Mouse (Mus musculus) testis, postnatal 10 days (tissue): Measurements from ENCODE around the gene Fitm2.

Experiments
- DNase-seq: peaks from one replicate; pipeline ENCODE4 v3.0.0; 2021; ENCODE audit warnings: low spot score

Fitm2 gene

GRCm38 (mm10) chr2:163472466-163472851 lies at the start of gene Fitm2:
TSS of gene Fitm2 (minus strand) at chr2:163472629.
- DNase-seq: peak; percentile 97

DNA sequence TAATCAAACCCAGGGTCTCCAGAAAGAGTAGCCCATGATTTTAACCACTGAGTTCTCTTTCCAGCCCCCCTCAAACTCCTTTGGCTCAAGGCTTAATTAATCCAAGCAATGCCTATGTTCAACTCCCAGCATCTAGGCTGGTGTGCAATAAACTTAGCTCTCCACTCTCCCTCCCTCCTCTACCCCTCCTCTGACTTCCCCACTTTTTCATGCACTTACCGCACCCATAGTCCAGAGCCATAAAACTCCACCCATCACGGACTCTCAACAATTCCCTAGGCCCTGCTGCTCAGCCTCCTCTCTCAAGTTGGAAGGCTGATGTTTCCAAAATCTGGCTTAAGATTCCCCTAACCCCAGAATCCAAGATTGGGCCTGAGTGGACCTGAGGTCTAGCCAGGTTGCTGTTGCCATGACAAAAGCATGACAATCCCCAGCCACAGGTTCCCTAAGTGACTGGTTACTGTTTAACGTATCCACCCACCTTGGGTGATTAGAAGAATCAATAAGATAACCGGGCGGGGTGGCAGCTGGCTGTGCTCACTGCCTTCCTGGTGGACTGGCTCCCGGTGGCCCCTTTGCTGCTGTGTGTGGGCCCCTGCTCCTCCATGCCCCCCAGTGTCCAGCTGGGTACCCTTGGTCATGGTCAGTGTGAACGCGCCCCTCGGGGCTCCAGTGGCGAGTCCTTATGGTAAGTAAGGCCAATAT lies 34.0 kb upstream of the Fitm2 start, which contains the start of gene Hnf4a:
TSS of gene Hnf4a (plus strand) at position 509 of the 705 bp plus-strand sequence.
- no peak for DNase-seq

- DNase-seq: no peak
Observed at GRCm38 (mm10) chr2:163503191-163503590, 30.8 kb upstream of the Fitm2 start.

GRCm38 (mm10) chr2:163502219-163502618 lies 29.8 kb upstream of the Fitm2 start:
- no peak for DNase-seq

DNA sequence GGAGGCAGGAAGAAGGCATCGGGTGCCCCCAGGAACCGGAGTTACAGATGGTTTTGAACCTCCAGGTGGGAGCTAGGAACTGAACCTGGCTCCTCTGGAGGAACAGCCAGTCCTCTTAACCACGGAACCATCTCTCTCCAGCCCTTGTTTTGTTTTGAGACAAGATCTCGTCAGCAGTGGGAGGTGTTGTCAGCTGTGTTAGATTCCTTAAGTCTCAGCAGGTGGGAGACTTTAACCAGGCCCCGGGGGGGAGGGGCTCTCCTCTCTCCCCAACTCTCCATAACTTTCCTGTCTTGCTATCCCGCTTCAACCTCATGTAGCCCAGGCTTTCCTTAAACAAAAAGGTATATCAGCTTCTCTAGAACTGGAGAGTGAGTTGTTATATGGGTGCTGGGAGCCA lies 22.0 kb upstream of the Fitm2 start:
- DNase-seq: no peak

DNA sequence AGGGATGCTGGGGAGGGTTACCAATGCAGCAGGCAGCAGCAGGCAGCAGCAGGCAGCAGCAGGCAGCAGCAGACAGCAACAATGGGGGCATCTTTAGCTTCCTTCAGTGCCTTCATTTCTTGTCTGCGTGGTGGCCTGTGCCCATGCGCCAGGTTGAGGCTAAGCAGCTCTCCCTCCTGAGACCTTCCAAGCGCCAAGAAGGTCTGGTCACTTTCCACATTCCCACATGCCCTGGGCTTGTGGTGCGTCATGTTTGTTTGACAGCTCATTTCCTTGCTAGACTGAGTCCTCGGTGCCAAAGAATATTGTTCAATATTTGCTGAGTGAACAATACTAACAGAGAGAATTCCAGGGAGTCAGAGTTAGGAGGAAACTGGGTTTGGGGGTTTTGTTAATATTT lies 21.5 kb upstream of the Fitm2 start:
- DNase-seq: no peak

- no peak for DNase-seq
Observed at GRCm38 (mm10) chr2:163493031-163493430, 20.6 kb upstream of the Fitm2 start.

GRCm38 (mm10) chr2:163492018-163492417 lies 19.6 kb upstream of the Fitm2 start, which contains the start of gene R3hdml:
TSS of gene R3hdml (plus strand) at chr2:163492318.
- no peak for DNase-seq

DNA sequence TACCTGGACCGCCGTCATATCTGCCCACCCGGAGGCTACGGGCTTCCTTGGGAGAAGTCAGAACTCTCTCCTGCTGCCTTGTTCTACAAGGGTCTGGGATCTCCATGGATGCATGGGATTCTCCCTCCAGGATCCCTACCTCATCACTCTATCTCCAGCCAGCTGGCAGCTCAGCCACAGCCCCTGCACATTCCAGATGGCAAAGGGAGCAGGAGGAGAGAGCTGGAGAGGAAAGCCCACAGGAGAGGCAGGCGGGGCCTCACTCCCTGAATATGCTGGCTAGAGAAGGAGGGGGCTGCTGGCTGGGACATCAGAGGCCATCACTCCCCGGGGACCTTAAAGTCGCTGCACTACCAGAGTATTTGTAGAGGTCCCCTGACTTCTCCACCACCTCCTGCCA lies 18.9 kb upstream of the Fitm2 start:
- no peak for DNase-seq

DNA sequence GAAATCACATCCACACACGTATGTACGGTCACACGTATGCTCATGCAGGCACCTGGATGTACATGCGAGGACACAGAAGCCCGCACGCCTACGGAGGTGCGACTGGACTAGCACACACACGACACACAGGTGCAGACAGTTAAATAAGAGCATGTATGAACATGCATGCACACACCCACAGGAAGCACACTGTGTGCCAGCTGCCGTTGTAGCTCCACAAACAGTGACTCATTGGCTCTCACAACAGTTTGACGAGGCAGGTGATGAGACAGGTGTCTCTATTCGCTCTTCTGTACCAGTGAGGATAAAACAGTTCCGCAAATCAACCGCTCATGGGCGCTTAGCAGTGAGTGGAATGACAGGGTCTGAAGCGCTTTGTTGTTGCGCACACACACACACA lies 18.2 kb upstream of the Fitm2 start:
- DNase-seq: no peak

GRCm38 (mm10) chr2:163489725-163490291 lies 17.4 kb upstream of the Fitm2 start:
- DNase-seq: no peak

DNA sequence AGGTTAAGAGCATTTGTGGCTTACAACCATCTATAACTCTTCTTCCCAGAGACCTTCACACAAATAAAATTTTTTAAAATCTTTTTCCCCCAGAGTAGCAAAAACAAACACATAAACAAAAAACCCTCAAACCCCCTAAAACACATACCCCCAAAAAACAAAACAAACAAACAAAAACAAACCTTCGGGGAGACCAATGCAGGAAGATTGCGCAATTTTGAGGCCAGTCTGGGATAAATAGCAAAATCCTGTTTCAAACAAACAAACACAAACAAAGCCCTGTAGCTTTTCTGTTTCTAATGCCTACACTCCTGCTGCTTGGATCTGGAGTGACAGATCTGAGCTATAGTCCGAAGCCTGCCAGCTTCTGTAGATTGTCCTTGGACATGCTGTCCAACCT lies 14.9 kb upstream of the Fitm2 start:
- DNase-seq: no peak

- DNase-seq: no peak
Observed at GRCm38 (mm10) chr2:163481539-163482029, 9.2 kb upstream of the Fitm2 start.

GRCm38 (mm10) chr2:163480191-163480825 lies 7.9 kb upstream of the Fitm2 start:
- no peak for DNase-seq

DNA sequence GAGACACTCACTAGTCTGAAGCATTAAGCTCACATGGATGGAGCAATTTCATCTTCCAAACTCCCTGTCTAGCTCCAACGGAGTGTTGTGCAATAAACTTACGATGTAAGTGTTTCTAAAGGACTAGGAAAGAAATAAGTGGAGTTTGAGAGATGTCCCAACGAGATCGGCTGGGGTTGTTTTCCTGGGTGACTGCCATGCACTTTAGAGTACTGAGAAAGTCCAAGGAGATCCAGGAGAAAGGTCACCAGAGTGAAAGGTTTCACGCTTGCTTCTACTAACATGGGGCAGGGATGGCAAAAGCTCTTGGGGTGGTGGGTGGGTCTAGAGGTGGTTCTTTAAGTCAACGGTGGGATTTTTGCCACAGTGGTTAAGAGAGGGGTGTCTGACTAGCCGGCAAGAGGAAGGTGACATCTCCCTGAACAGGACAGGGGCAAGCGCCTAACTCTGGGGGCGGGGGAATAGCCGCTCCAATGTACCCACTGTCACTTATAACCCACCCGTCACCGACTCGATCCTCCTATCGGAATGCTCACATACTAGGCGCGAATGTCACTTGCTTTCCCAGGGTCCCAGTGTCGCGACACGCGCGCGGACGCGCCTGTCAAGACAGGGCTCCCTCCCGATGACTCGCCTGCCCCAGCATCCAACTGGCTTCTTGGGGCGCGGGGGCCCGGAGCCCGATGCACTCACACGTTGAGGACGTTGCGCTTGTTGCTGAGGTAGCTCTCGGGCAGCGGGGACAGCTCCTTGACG lies 541 bp downstream of the Fitm2 start:
- DNase-seq: no peak

DNA sequence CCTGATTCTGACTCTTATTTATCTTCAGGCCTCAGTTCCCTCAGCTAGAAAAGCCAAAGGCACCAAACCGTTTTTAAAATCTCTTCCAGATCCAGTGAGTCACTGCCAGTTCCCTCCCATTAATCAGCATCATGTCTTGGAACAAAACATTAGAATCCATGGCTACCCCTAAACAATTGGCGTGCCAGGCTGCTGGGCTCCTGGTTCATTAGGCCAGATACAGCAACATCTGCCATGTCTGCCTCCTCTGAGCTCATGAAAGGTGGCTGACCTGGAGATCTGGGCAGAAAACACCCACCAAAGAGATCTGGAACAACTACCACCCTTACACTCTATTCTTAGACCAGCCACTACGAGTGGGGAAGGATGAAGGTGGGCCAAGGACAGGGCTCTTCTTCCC lies 1.3 kb downstream of the Fitm2 start:
- peak; percentile 34 for DNase-seq

- DNase-seq: no peak
Observed at GRCm38 (mm10) chr2:163469711-163470110, 2.7 kb downstream of the Fitm2 start.

DNA sequence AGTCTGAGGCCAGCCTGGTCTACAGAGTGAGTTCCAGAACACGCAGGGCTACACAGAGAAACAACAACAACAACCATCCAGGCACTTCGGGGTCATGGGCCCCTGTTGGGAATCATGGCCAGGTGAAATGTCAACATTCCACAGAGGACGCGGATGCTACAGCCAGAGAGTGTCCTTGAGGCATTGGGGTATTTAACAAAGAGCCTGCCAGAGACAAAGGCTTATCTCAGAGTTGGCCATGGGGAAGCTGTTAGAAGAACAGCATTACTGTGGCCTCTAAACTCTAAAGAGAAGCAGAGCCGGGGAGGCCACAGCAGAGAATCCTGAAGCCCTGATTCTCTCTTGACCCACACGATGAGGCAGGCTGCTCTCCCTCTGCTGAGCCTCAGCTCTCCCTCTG lies 3.6 kb downstream of the Fitm2 start:
- no peak for DNase-seq

GRCm38 (mm10) chr2:163467585-163467984 lies 4.8 kb downstream of the Fitm2 start:
- DNase-seq: no peak

- DNase-seq: no peak
Observed at GRCm38 (mm10) chr2:163466771-163467170, 5.7 kb downstream of the Fitm2 start.

DNA sequence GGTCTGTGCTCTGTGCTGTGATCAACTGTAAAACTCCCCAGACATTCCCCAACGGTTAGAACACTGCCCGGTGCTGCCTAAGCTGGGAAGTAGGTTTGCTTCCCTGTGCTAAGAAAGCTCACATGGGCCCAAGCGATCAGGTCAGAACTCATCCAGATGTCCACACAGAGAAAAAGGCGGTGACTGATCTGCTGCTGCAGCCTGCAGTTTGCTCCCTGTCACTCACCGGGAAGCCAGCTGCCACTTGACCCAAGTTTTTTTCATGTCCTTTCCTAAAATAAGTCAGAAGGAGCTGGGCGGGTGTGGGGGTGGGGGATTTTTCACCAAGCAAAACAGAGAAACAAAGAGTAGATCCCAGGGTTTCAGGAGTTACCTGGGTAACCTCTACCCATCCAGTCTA lies 7.9 kb downstream of the Fitm2 start:
- no peak for DNase-seq

- DNase-seq: no peak
Observed at GRCm38 (mm10) chr2:163463998-163464397, 8.4 kb downstream of the Fitm2 start.
